Mouse (Mus musculus) MEL (cell line): ENCODE measurements around the gene 2310039H08Rik.

ENCODE experiments used
- CTCF ChIP-seq, 3 experiments: IDR thresholded peaks in 2 of 3; conservative IDR thresholded peaks in 1 of 3; 2 replicates each; pipeline ENCODE4 v1.5.1; 2011 to 2012; ENCODE audit warnings: low read length in 3 of 3, low read depth in 2 of 3, mild to moderate bottlenecking in 2 of 3, improper control_type of control experiment in 1 of 3, inconsistent platforms in 1 of 3, mixed read lengths in 1 of 3, moderate library complexity in 1 of 3; ENCODE audit not compliant: control insufficient read depth in 1 of 3, insufficient read depth in 1 of 3, poor library complexity in 1 of 3, severe bottlenecking in 1 of 3
- ELF1 ChIP-seq: IDR thresholded peaks from 2 replicates; pipeline ENCODE4 v1.6.1; 2014; ENCODE audit warnings: low read depth, mild to moderate bottlenecking, inconsistent platforms, low read length, improper control_type of control experiment, moderate library complexity
- EP300 ChIP-seq, 2 experiments: IDR thresholded peaks; 2 replicates each; pipeline ENCODE4 v1.6.1; 2011; ENCODE audit warnings: improper control_type of control experiment in 2 of 2, low read length in 2 of 2, low read depth in 1 of 2, mild to moderate bottlenecking in 1 of 2
- MEF2A ChIP-seq: IDR thresholded peaks from 2 replicates; pipeline ENCODE4 v1.6.1; 2014; ENCODE audit warnings: low read depth, mild to moderate bottlenecking, inconsistent platforms, low read length, improper control_type of control experiment; ENCODE audit not compliant: poor library complexity, insufficient replicate concordance, severe bottlenecking; ENCODE audit errors: extremely low read depth
- MYB ChIP-seq: IDR thresholded peaks from 2 replicates; pipeline ENCODE4 v1.6.1; 2011; ENCODE audit warnings: mild to moderate bottlenecking, low read depth, low read length, improper control_type of control experiment
- MYC ChIP-seq: IDR thresholded peaks from 2 replicates; pipeline ENCODE4 v1.6.1; 2011; ENCODE audit warnings: low read depth, mild to moderate bottlenecking, low read length, improper control_type of control experiment, moderate library complexity
- POLR2A ChIP-seq, 2 experiments: IDR thresholded peaks; 2 replicates each; pipeline ENCODE4 v1.6.1; 2011 to 2012; ENCODE audit warnings: low read length in 2 of 2, mild to moderate bottlenecking in 2 of 2, control low read depth in 1 of 2, improper control_type of control experiment in 1 of 2, low read depth in 1 of 2, moderate library complexity in 1 of 2; ENCODE audit not compliant: control insufficient read depth in 1 of 2, insufficient read depth in 1 of 2, poor library complexity in 1 of 2
- RAD21 ChIP-seq: IDR thresholded peaks from 2 replicates; pipeline ENCODE4 v1.6.1; 2011; ENCODE audit warnings: mild to moderate bottlenecking, low read depth, low read length, improper control_type of control experiment
- RCOR1 ChIP-seq: IDR thresholded peaks from 2 replicates; pipeline ENCODE4 v1.6.1; 2012; ENCODE audit warnings: low read depth, mild to moderate bottlenecking, inconsistent platforms, low read length, improper control_type of control experiment
- SMC3 ChIP-seq: IDR thresholded peaks from 2 replicates; pipeline ENCODE4 v1.6.1; 2011; ENCODE audit warnings: low read depth, low read length, improper control_type of control experiment
- TAL1 ChIP-seq: IDR thresholded peaks from 2 replicates; pipeline ENCODE4 v1.6.1; 2012; ENCODE audit warnings: mild to moderate bottlenecking, inconsistent platforms, low read length, moderate library complexity, mixed read lengths
- TBP ChIP-seq: IDR thresholded peaks from 2 replicates; pipeline ENCODE4 v1.8.0; 2011; ENCODE audit warnings: low read depth, low read length, improper control_type of control experiment
- USF1 ChIP-seq: IDR thresholded peaks from 2 replicates; pipeline ENCODE4 v1.6.1; 2014; ENCODE audit warnings: low read depth, mild to moderate bottlenecking, inconsistent platforms, low read length, improper control_type of control experiment, moderate library complexity
- ZNF384 ChIP-seq: IDR thresholded peaks from 2 replicates; pipeline ENCODE4 v1.6.1; 2012; ENCODE audit warnings: low read depth, mild to moderate bottlenecking, inconsistent platforms, low read length, improper control_type of control experiment

DNA sequence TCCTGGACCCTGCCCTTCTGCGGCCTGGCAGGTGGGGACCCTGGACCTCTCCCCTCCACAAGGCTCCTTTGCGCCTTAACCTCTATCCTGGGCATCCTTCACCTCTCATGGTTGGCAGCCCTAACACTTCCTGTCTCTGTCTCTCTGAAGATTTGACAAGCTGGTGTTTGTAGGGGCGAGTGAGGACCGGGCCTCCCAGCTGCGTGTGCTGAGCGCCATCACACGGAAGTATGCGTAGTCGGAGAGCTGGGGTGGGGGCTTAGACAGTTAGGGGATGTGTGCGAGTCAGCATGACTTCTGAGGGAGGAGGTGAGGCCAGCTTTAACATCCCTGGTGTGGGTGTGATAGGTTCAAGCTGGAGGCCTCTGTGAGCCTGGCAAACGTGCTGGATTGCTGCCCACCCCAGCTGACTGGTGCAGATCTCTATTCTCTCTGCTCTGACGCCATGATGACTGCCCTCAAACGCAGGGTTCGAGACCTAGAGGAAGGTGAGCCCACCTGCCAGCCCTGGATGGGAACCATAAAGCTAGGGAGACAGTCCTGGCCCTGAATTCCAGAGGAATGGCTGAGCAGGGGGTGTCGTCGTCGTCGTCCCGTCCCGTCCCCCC, 47.9 kb upstream of the 2310039H08Rik start:
- TF ChIP-seq TAL1 = no peak
- TF ChIP-seq EP300 (IDR thresholded peaks at IDR 0.05; ENCODE audit: low read depth in 1 of 2, low read length in 2 of 2) = no peak
- TF ChIP-seq POLR2A (IDR thresholded peaks at IDR 0.05; ENCODE audit: control insufficient read depth in 1 of 2, insufficient read depth in 1 of 2, low read depth in 1 of 2, low read length in 2 of 2, poor library complexity in 1 of 2) = no peak
- no peak for TF ChIP-seq RCOR1
- TF ChIP-seq MEF2A = no peak
- no peak for TF ChIP-seq CTCF (IDR thresholded peaks at IDR 0.05 in 2 of 3, conservative IDR thresholded peaks at IDR 0.05 in 1 of 3; ENCODE audit: control insufficient read depth in 1 of 3, insufficient read depth in 1 of 3, low read depth in 2 of 3, low read length in 3 of 3, poor library complexity in 1 of 3, severe bottlenecking in 1 of 3)
- no peak for TF ChIP-seq TBP
- no peak for TF ChIP-seq MYB
- TF ChIP-seq ZNF384 = no peak
- TF ChIP-seq USF1 = no peak
- TF ChIP-seq ELF1 = no peak
- TF ChIP-seq MYC = no peak
- TF ChIP-seq SMC3 = no peak
- TF ChIP-seq RAD21 = no peak
